Mouse (Mus musculus): ENCODE measurements around the gene Mllt10.

Gene Mllt10

GRCm38 (mm10) chr2:18050018-18050417 lies 5.0 kb upstream of the Mllt10 start:
- in situ Hi-C loops (cut with MboI), result no loop called here

DNA sequence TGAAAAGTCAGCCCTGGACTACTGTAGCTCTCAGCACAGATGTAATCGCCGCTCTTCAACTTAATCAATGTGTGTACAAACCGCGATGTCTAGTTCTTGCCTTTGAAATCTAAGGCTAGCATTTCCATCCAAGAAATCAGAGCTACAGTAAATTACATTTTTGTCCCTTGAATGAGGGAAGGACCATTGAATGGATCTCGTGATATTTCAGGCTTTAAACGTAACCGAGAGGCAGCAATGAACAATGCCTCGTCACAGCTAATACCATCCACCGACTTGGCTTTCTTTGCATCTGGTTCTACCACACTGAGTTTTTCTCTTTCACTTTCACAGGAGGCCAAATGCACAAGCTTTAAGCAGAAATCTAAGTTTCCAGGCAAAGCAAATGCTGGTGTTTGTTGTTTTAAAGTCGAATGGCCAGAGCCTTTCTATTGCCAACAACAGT lies 4.5 kb upstream of the Mllt10 start:
- in situ Hi-C loops (cut with MboI), result no loop called here

DNA sequence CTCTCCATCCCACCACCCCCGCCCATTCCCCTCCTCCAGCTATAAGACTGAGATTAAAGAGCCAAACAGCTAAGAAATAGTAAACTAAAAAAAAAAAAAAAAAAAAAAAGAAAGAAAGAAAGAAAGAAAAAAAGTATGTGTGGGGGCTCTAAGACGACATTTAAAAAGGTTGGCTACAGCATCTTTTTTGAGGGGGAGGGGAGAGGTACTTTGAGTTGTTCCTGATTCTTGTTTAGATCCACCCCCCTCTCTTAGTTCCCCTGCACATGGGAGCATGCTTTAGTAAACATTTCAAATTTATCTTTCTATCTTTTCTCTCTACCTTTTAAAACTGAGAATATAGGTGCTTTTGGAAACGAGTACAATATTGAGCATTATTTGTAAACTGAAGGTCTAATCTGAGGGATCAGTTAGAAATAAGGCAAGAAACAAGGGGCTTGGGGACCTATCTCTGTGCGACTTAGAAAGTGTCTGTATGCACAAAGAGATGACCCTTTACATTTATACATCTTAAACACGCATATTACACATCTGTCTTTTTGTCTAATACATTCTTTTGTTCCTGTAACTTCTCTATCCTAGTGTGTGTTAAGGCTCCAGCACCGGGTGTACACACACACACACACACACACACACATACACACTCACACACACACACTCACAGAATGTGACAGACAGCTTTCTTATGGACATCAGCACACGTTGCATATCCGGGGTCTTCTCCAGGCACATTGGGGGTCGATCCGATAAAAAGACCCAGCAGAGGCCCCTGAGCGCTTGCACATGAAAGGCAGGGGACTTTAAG lies 3.8 kb upstream of the Mllt10 start:
- in situ Hi-C loops (cut with MboI), result no loop called here

DNA sequence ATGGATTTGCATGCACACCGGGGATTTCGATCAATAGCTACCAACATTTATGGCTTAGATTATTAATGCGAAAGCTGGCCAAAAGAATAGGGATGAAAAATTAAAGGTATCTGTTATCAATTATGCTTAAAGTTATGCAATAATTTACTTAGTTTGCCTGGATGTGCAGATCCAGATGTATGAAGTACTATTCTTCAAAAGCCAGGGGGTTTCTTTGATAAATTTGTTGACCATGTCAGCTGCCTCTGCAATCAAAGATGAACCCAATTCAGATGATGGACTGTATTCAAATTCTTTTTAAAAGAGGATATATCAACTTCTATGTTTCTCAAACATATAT lies 3.2 kb upstream of the Mllt10 start:
- in situ Hi-C loops (cut with MboI), result no loop called here

DNA sequence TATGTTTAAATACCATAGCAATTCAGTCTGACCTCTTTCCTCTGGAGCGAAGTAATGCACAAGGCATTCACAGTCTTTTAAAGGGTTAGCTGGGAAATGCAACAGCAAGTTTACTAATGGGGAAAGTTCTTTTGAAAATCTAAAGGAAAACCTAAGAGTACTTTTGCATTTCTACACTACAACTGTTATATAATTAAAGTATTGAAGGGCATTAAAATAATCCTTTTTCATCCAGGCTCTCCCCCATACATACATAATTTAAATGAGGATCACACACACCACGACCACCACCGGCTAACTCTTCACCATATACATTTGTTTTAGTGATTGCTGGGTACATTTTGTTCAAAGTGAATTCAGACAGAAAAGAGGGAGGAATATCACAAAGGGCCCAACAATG lies 2.5 kb upstream of the Mllt10 start:
- in situ Hi-C loops (cut with MboI), result no loop called here

GRCm38 (mm10) chr2:18053243-18053950 lies 1.6 kb upstream of the Mllt10 start:
- in situ Hi-C loops (cut with MboI), result no loop called here

DNA sequence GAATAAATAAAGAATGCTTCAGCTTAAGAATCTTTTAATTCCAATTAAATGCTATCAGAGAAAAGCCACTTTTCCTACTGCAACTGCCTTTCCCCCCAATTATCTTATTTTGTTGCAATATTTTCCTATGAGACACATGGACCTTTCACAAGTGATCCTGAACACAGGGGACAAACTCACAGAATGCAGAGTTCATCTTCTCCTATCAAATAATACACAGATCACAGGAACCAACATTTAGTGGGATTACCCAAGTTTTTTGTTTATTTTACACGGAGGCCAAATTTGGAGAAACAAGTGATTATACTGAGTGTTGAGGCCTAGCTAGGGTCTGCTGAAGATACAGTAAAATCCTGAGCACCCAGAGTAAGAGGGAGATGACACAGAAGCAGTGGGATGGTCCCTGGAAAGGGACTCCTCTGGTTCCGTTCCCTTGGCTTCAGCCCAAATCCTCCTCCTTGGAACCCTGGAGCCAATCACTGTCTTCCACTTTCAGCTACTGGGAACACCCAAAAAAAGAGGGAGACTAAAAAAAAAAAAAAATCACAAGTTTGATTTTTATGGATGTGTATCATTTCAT lies 996 bp upstream of the Mllt10 start:
- in situ Hi-C loops (cut with MboI), result no loop called here

GRCm38 (mm10) chr2:18055929-18056785 lies 1.1 kb downstream of the Mllt10 start:
- in situ Hi-C loops (cut with MboI), result no loop called here

GRCm38 (mm10) chr2:18056786-18057255 lies 1.8 kb downstream of the Mllt10 start:
- in situ Hi-C loops (cut with MboI), result no loop called here

GRCm38 (mm10) chr2:18057336-18058145 lies 2.5 kb downstream of the Mllt10 start:
- in situ Hi-C loops (cut with MboI), result no loop called here

DNA sequence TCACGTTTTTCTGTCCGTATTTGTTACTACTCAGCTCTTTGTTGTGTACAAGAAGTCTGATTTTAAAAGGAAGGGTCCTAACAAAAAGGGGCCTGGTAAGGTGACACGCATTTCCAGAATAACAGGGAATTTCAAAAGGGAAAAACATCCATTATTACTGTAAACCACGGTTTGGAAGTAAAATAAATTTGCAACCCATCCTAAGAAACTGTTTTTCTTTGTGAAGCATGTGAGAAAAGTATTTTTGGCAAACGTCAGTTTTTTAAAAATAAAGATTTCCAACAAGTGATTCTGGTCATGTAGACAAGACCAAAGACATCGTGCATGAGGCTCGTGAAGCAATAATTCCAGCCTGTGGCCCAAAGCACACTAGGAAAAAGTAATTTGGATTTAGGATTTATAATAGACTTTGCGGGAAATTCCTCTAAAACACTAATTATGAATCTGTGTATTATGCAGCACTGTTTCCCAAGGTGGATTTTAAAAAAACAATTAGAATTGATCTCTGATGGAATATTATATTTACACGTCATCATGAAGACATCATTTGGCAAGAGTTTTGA lies 3.2 kb downstream of the Mllt10 start:
- in situ Hi-C loops (cut with MboI), result no loop called here

DNA sequence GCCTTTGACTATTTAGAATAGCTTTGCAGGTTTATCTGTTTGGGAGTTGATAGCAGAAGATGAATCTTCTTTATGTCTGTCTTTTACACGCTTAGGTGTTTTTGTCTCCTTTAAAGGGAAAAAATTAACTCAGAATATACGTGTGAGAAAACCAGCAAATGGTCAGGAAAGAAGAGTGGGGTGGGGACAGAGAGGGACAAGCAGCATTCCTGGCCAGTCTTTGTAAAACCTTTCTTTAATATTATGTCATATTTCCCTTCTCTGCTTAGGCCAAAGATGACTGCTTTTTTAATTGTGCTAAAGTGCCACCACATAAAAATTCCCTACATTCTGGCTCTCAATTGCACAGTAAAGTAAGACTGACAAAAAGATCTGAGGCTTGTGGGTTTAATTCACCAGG lies 4.0 kb downstream of the Mllt10 start:
- in situ Hi-C loops (cut with MboI), result no loop called here

GRCm38 (mm10) chr2:18059891-18060290 lies 4.9 kb downstream of the Mllt10 start:
- in situ Hi-C loops (cut with MboI), result no loop called here

DNA sequence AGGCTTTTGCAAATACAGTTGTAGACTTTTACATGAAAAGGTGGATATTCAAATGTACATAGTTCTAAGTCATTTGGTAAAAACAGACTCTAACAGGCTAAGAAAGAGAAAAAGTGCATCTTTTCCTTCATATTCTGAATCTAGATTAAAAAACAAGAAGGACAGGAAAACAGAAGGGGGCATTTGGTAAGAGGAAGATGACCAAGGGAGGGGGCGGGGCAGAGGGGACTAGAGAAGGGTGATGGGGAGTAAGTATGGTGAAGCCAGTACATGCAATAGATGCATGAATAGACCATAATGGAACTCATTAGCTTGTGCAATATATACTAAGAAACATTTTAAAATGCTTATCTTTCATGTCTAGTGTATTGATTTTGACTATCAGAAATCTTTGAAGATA lies 5.4 kb downstream of the Mllt10 start:
- in situ Hi-C loops (cut with MboI), result no loop called here

DNA sequence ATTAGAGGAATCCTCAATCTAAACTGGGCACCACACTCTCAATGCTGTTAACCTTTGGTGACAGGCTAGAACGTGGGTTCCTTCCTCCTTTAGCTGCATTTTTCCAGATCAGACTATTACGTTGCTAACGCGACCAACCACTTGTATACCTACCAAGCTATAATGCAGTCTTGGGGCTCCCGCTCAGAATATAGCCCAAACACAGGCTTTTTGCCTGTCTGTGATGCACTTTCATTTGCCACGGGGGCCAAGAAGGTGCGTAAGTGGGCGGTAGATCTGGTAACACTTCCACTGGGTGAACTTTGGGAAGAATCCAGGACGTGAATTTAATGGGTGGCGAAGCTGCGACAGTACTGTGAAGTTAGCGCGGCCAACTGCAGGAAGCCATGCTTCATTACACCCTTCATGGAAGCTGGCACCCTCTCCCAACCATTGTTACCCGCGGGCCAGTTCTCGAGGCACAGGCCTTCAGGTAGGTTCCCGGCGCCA lies 8.8 kb downstream of the Mllt10 start:
- in situ Hi-C loops (cut with MboI), result no loop called here

DNA sequence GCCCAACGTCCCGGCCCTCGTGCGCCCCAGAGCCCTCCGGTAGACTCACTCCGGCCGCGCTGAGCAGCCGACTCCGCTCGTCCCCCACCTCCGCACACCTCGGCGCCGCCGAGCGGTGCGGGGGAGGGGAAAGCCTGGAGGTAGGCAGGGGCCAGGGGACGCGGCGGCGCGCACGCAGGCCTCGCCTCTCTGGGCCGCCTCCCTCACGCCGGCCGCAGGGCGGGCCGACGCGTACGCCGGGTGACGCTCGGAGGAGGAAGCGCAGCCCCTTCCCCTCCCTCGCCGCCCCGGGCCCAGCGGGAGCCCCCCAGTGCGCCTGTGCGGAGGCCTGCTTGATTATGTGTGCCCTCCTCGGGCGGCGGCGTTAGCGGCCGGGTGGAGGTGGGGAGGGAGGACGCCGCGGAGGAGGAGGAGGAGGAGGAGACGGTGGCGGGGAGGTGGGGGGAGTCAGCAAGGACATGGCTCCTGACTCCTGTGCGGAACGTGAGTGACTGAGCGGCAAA lies 9.4 kb downstream of the Mllt10 start:
- in situ Hi-C loops (cut with MboI), result no loop called here

- in situ Hi-C loops (cut with MboI), result no loop called here
Measured at GRCm38 (mm10) chr2:18064941-18065707, 10.1 kb downstream of the Mllt10 start.

DNA sequence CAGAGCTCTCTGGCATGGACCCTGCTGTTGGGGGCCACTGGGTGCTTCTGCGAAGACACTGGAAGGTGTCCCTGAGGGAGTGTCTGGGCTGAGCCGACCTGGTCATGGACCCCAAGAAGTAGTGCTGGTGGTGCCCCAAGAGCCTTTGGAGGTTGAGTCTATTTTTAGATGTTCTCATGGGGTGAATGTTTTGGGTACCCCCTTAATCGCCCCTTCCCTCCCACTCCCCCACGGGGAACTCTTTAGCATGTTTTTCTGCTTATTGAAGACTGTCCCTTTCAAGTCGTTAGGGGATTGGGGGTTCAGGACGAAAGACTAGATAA lies 10.6 kb downstream of the Mllt10 start:
- in situ Hi-C loops (cut with MboI), result no loop called here

DNA sequence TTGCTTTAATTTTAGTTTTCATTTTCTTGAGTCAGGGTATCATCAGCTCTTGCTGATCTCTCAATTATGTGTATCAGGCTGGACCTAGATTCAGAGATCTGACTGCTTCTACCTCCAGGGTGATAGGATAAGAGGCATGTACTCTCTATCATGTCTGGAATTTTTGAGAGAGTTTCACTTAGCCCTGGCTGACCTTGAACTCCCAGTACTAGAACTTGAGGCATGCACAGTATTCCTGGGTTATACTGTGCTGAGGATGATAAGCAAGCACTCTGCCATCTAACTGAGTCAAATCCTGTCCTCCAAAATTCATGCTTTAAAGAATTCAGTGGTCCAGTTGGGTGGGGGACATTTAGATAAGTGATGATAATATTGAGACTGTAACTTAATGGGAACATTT lies 11.4 kb downstream of the Mllt10 start:
- in situ Hi-C loops (cut with MboI), result no loop called here

Data from mature B cell (primary cell).